Mouse (Mus musculus): ENCODE data around the gene Actr2.
"Not testable (repeated sequence)": the region's sequence is repeated elsewhere in the genome, so short reads cannot be mapped to it uniquely, and the experiment has no call there.

The Actr2 gene

DNA sequence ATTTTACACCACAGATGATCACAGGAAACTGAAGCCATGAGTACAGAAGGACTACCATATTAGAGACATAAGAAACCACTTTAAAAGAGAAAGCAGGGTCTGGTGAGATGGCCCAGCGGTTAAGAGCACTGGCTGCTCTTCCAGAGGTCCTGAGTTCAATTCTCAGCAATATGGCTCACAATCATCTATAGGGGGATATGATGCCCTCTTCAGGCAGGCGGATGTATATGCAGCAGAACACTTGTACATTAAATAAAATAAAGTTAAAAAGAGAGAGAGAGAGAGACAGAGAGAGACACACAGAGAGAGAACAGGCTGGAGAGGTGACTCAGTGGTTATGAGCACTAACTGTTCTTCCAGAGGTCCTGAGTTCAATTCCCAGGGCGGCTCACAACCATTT lies 67.1 kb downstream of the Actr2 start:
- DNase-seq, result no peak

DNA sequence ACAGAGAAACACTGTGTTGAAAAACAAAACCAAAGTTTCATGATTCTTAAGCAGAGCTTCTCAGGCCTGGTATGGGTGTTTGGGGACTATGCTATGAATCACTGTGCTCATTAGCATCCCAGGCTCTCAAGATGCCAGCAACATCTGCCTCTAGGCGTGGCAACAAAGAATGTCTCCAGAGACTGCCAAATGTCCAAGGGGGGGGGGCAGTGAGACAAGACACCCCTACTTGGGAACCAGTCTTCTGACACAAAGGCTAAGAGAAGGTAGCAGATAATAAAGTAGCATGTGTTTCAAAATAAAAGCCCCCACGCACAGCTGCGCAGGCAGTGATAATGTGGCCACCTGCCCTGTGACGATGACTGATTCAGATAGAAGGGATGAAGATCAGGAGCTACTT lies 69.5 kb downstream of the Actr2 start:
- no peak for DNase-seq

DNA sequence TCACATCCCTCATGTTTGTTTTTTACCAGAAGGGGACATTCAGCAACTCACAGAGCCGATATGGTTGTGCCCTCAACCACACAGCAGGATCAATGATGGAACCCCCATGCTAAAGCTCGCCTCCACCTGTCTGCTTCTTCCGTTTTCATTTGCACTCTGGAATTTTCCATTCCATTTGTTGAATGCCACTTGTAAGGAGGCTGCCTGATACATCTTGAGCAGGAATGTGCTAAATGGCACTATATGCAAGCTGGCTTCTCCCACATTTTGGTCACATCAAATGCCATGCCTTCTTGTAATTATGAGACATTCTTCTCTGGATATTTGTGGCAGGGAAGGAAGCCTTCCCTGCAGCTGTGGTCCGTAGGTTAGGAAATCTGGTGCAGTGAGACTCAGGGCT lies 70.6 kb downstream of the Actr2 start:
- DNase-seq, result no peak

DNA sequence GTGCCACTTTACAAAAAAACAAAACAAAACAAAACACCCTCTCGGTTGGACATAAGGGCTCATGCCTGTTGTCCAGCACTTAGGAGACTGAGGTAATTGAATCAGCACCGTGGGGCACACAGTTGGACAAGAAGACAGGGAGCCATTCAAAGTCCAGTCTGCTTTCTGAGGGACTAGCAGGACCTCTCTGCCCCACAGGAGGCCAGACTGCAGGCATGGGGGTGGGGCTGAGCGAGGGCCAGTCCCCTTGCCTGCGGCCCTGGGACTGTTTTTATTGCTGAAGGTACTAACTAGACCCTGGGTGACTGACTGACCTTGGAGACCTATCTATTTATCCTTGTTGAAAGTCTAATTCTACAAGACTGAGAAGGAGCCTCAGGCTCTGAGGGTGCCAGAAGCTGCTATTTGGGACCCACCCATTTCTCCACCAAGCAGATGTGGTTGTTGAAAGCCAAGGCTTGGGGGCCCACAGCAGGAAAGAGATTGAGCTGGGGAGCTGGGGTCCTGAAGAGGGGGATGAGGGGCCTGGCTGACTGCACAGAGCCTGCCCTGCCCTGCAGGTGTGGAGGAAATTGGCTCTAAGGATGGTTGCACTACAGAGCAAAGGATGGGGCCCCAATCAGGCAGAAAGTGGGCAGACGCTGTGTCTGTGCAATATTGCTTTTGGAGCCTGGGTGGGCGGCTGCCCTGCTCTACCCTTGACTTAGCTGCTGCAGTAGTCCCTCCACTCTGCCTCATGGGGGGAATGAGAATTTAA lies 71.4 kb downstream of the Actr2 start:
- DNase-seq, result peak in 1 of 2 experiments; percentile 9

DNA sequence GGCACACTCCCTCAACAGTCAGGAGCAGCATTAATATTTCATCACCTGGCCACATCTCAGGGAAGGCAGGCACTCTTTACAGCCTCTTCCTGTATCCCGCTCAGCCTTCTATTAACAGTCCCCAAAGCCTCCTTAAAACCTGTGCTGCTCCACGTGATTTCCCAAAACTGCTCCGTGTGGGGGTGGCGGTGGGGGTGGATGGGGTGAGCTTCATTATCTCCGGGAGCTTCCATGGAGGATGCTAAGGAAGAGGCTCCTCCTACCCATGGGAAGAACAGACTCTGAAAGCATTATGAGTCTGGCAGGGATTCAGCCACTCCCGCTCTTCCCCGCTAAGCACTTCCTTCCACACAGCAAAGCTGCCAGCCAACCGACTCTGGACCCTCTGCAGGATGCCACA lies 74.0 kb downstream of the Actr2 start:
- no peak for DNase-seq

DNA sequence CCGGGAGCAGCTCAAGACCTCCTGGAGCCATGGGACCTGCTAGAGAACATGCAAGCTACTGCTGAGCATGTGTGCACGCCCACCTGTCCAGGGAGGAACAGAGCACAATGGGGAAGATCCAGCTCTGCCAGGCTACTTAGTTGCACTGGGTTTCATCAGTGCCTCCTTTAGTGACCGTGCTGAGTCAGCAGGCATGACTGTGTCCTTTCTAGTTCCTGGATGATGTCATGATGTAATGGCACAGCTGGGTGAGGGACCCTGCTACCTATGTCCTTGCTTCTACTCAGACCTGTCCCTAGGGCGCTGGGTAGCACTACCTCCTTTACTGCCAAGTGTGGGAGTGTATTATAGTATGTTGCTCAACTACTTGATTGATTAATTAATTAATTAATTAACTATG lies 75.0 kb downstream of the Actr2 start:
- no peak for DNase-seq

DNA sequence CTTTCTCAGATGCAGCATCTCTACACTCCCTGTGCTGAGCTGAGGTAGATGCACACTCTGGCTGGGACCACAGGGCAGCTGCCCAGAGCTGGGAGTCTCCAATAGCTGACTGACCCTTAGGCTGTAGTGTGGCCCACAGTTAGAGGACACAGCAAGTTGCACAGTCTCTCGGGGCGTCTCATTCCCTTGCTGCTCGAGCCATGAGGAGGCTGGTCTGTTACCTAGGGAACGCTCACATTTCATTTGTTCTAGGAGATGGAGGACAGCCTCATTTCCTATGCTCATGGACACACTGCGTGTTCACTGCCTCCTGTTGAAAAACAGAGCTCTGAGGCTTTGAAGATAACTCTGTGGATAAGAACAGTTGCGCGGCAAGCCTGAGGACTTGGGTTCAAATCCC lies 76.7 kb downstream of the Actr2 start:
- DNase-seq, result no peak

DNA sequence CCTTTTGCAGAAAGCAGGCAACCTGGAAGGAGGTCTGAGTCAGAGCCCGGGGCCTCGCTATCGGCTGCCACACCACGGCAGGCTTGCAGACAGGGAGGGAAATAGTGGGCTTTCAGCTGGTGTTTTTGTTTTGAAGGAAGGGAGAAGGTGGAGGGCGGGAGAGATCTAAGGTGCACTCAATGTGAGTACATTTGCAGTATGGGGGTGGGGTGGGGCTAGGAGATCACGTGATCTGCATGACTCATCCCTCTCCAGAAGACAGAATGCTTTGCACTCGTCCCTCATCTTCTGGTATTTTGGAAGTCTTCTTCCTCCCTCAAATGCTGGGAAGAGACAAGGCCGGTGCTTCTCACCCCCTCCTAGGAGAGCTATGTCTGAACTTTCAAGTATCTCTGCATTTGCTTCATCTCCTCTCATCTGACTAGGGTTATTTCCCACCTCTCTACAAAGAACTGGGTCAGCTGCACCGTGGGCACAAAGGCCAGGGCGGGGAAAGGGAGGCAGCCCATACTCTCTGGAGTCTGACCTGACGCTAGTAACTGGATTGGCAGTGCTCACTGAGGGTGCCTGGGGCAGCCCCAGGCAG lies 77.3 kb downstream of the Actr2 start:
- DNase-seq, result no peak

DNA sequence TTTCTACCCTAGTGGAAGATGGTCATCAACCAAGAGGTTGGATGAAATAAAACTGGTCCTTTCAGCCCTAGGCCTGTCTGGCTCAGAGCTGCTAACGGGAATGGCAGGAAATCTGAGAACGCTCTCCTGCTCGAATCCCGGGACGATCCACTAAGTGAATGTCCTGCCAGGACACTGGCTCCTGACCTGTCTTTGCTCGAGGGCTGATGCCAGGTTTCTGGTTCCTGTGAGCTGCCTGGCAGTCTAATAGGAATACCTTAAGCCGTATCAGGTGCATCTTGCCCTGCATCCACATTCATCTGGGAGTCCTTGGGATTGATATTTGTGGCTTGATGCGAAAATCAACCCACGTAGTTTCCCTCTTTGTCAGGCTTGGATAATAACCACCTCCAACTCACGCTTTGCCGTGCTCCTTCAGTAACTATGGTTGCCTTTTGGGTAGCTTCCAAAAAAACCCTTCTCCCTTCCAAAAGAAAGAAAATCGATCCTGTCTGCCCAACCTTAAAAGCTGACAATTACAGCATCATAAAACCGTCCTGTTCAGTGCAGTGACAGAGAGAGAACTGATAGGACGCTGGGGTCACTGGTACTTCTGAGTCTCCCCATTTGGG lies 78.3 kb downstream of the Actr2 start:
- DNase-seq, result no peak

DNA sequence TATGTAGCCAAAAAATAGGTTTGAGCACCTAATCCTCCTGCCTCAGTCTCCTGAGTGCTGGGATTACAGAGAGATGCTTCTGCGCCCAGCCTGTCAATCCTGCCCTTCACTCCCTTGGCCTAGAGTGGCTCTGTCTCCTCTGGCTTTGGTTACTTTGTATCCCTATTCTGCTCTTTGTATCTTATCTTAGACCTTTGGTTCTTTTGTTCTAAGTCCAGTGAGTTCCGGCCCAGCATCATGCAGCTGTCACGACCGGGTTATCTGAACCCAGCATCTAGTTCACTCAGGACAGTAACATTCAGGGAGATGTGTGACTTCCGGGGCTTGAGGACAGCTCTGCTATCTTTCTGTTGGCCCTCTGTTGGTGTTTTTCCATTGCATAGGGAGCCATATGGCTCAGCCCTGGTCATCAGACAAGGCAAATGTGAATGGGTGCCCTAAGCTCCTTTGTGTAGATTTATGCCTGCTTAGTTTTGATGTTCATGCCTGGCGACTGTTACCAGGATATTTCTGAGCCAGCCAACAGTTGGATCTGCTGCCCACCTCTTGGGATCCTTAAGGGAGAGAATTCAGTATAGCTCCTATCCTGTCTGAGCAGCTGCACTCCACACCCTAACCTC lies 79.1 kb downstream of the Actr2 start:
- DNase-seq, result no peak

DNA sequence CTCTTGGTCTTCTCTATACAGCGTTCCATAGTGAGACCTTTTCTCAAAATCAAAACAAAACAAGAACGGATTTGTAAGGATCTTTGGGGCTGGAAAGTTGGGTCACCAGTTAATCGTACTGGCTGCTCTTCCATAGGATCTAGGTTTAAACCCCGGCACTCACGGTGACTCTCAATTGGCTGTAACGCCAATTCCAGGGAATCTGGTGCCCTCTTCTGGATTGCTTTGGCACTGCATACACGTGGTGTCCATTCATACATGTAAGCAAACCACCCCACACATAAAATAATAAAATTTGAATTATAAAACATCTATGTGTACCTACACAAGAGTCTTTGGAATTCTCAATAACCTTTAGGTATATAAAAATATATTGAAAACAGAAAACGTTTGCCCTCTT lies 81.2 kb downstream of the Actr2 start:
- DNase-seq, result peak; percentile 15 to 50

DNA sequence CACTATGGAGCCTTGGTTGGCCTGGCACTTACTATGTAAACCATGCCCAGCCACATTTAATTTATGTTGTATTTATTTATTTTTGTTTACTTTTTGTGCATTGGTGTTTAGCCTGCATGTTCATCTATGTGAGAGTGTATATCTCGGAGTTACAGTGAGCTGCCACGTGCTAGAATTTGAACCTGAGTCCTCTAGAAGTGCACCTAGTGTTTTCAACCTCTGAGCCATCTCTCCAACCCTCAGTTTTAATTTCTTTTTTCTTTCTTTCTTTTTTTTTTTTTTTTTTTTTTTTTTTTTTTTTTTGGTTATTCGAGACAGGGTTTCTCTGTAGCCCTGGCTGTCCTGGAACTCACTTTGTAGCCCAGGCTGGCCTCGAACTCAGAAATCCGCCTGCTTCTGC lies 81.7 kb downstream of the Actr2 start:
- DNase-seq, result not testable (repeated sequence)

DNA sequence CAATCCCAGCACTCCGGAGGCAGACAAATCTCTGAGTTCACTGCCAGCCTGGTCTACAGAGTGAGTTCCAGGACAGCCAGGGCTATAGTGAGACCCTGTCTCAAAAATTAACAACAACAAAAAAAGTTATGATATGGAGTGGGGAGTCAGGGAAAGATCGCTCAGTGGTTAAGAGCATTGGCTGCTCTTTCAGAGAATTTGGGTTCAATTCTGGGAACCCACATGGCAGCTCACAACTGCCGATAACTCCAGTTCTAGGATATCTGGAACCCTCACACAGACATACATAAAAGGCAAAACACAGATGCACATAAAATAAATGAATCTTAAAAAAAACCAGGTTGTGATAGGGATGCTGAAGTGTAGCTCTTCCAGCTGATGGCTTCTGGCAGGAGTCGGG lies 83.7 kb downstream of the Actr2 start:
- no peak for DNase-seq

DNA sequence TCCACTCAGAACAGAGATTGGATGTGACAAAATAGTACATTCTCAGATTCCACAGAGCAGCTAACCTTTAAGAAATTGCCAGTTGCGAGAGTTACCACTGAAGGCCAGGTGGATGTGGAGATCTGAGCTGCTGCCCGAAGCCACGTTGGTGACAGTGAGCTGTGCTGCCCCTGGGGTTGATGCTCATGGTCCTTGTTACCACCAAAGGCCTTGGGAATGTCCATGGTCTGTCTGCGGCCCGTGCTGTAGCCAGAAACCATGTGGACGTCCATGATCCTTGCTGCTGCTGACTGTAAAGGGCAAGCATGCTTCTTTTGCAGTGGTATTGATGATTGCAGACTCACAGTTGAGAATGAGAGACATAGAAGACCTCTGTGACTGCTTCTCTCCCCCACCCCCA lies 84.3 kb downstream of the Actr2 start:
- DNase-seq, result no peak

DNA sequence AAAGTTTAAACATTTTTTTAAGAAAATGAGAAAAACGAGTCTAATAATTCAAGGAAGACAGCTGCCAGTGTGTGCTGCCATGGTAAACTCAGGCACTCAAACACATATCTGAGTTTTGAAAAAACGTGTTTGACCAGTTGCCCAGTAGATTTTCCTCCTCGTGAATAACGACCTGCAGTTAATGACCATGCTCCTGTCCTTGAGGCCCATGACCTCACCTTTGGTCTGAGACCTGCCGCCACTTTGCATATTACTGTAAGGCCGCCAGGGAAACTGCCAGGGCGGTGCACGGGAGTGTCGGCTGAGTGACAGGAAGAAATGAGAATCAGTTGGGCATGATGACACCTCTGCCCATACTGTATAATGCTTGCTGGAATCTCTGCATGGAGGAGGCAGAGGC lies 85.0 kb downstream of the Actr2 start:
- DNase-seq, result peak in 1 of 2 experiments; percentile 28

DNA sequence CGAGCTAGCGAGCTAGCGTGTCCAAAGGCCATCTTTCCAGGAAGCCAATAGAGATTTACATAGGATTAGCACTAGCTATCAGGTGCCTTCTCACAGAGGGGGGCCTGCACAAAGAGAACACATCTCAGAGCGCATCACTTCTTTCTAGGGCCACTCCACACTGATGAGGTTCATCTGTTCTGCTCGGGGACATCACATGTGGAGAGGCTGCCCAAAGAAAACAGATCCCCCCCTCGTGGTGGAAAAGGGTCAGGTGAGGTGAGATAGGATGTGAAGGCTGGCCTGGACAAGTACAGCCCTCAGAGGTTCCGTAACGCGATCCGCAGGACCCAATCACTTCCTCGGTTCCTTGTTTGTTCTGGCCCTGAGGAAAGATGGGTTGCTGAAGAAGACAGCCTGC lies 86.8 kb downstream of the Actr2 start:
- DNase-seq, result peak; percentile 39 to 41

DNA sequence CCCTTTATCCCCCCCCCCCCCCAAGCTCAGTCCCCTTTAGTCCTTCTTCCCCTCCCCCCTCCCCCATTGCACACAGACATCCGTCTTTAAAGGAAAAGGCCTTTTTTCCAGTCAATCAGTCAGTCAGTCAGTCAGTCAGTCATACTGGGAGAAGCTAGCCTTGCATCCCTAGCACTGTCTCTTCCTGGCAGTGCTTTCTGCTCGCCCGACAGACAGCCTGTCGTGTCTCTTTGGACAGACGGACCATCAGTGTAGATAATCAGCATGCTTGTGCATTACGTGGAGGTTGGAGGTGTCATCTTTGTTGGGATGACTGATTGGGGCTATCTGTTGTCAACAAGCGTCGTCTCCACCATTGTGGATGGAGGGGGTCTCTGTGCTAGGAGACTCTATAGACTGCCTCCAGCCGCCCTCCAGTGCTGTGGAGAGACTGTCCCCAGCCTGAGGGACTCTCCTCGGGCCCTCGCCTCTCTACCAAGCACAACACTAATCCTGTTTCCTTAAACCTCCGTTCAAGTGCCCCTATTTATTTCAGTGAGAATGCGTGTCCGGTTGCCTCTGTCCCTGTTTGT lies 89.7 kb downstream of the Actr2 start:
- DNase-seq, result no peak

DNA sequence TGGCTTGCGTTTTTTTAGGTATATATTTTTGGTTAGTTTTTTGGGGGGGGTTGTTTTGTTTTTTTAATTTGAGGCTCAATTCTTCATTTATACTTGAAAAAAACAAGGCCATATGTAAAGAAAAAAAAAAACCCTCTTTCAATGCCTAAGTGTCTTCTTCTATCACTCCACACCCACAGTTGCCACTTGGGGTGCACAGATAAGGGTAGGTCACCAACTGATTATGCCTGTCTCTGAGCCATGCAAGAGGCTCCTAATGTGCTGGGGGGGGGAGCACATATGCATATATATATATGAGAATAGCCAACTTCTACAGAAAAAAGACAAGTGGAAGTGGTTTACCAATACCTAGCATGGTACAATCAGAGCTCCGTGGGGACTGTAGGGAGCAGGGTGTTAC lies 90.3 kb downstream of the Actr2 start:
- DNase-seq, result no peak

DNA sequence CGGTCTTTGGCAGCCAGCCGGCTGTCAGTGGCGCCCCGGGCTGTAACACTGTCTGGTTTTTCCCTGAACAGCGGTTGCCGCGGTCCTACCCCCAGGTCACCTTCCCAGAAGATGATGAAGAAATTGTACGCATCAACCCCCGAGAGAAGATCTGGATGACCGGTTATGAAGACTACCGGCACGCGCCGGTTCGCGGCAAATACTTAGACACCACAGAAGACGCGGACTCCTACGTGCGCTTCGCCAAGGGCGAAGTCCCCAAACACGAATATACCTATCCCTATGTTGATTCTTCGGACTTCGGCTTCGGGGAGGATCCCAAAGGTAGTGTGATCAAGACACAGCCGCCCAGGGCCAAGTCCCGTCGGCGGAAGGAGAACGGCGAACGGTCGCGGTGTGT lies 92.0 kb downstream of the Actr2 start:
- DNase-seq, result no peak

DNA sequence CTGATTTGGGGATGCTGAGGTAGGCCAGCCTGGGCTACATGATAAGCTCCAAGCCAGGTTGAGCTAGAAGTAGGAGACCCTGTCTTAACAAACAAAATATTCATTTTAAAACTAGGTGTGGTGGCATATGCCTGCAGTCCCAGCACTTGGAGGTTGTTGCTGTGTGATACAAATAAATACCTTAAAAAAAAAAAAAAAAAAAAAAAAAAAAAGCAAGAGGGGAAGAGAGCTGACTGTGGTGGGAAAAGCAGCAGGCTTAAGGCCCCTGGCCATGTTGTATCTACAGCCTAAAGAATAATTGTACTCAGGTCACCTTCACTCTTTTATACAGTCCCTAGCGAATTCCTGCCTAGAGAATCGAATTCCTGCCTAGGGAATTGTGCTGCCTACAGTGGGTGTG lies 93.8 kb downstream of the Actr2 start:
- no peak for DNase-seq

DNA sequence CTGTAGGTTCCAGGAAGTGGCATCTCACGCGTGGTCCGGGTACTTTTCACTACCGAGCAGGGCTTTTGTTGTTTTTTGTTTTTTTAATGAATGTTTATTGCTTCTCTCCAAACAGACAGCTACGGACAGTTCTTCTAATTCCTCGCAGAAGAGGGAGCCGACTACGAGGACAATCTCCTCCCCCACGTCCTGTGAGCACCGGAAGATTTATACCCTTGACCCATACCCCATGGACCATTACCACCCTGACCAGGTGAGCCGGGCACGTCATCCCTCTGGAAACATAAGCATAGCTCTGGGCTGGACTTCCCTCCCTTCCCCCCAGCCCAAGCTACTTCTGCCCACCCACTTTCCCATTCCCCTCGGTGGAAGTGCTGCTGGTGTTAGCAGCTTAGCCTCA lies 94.8 kb downstream of the Actr2 start:
- no peak for DNase-seq

DNA sequence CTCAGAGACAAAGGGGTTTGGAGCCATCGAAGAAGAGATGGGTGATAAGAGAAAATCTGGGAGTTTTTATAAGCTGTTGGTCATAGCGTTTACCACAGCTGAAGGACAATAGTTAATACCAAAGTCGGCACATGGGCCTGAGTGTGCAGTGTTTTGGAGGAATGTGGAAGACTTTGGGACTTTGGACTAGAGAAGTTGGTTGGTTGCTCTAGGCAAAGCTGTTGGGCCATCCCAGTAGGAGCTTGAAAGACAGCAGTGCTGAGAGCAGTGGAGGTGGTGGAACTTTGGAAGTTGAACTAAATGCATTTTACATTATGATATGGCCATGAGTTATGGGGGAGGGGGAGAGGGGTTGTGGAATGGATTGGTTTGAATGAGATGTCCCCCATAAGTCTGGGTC lies 99.3 kb downstream of the Actr2 start:
- DNase-seq, result peak; percentile 26 to 32
